Mouse (Mus musculus) hindbrain, embryonic 16.5 days (tissue): ENCODE data around the gene Atf6. TPM values are rescaled to one million over a fixed set of nuclear protein-coding genes. Genes with fewer than 3 reads are reported as not detected.
A peak's percentile ranks its signal among the peaks of the same experiment; 100 is the strongest.

Experiments
- ATAC-seq: fragments of 200-750 bp; cut with Nextera tagmentation; 2 replicates; pipeline ENCODE4 v1.8.0; 2017; ENCODE audit warnings: moderate TSS enrichment, moderate library complexity
- H3K27ac ChIP-seq: fragments of 300-500 bp; sonication (generic); 2 replicates; pipeline ENCODE4 v1.5.1; 2014; ENCODE audit warnings: low read depth, mild to moderate bottlenecking, control low read depth, low read length, moderate library complexity
- H3K27me3 ChIP-seq: fragments of 300-500 bp; sonication (generic); replicated peaks from 2 replicates; pipeline ENCODE4 v1.6.1; 2014; ENCODE audit warnings: low read length; ENCODE audit not compliant: control insufficient read depth, insufficient read depth
- H3K36me3 ChIP-seq: fragments of 300-500 bp; sonication (generic); 2 replicates; pipeline ENCODE4 v1.6.1; 2014; ENCODE audit warnings: mild to moderate bottlenecking, low read length, moderate library complexity, mixed read lengths; ENCODE audit not compliant: control insufficient read depth, insufficient read depth
- H3K4me1 ChIP-seq: fragments of 300-500 bp; sonication (generic); 2 replicates; pipeline ENCODE4 v1.6.1; 2014; ENCODE audit warnings: low read depth, low read length; ENCODE audit not compliant: control insufficient read depth, insufficient read depth
- H3K4me2 ChIP-seq: fragments of 300-500 bp; sonication (generic); 2 replicates; pipeline ENCODE4 v1.6.1; 2014; ENCODE audit warnings: mild to moderate bottlenecking, low read length, control low read depth, moderate library complexity
- H3K4me3 ChIP-seq: fragments of 300-500 bp; sonication (generic); 2 replicates; pipeline ENCODE4 v1.5.1; 2014; ENCODE audit warnings: mild to moderate bottlenecking, low read length, control low read depth, moderate library complexity
- H3K9ac ChIP-seq: fragments of 300-500 bp; sonication (generic); 2 replicates; pipeline ENCODE4 v1.6.1; 2014; ENCODE audit warnings: low read depth, mild to moderate bottlenecking, control low read depth, low read length, moderate library complexity
- H3K9me3 ChIP-seq: fragments of 300-500 bp; sonication (generic); 2 replicates; pipeline ENCODE4 v1.6.1; 2014; ENCODE audit warnings: mild to moderate bottlenecking, low read length, moderate library complexity; ENCODE audit not compliant: control insufficient read depth
- WGBS: fragments of 180-500 bp; shearing (Covaris S2); extraction: QIAGEN DNeasy Blood & Tissue Kit; methylation state at CpG from one replicate; pipeline ENCODE4 v1.1.7; 2014; 5-methylcytosine and 5-hydroxymethylcytosine counted together
- polyA plus RNA-seq: library from polyadenylated mRNA; unstranded; fragments of >200 nt; fragmentation: Nextera tagmentation; extraction: Ambion mirVana; gene quantifications from 2 replicates; pipeline ENCODE4 v1.2.1, GENCODE M21; 2015

The Atf6 gene
- polyA plus RNA-seq, 1 experiment from 2014 or later = 6.5 TPM

- no peaks in the 10 kb centered on the region for H3K4me1 ChIP-seq
- H3K27me3 ChIP-seq = no peaks in the 10 kb centered on the region
- ATAC-seq = no peak
- H3K4me2 ChIP-seq = no peak overlapping the region
- H3K9ac ChIP-seq = no peak overlapping the region
- H3K27ac ChIP-seq = no peak overlapping the region
- H3K4me3 ChIP-seq = no peak overlapping the region
- no peaks in the 10 kb centered on the region for H3K36me3 ChIP-seq
- WGBS = 84% methylated on average over 6 of the region's 6 CpGs
- no peaks in the 10 kb centered on the region for H3K9me3 ChIP-seq
Measured at GRCm38 (mm10) chr1:170683863-170684262, 183.7 kb downstream of the Atf6 start.

- no peak overlapping the region for H3K4me3 ChIP-seq
- H3K4me2 ChIP-seq = no peak overlapping the region
- ATAC-seq = 0 out of 2 replicates have a peak, but pooled peaks have one; percentile 37
- H3K9ac ChIP-seq = no peak overlapping the region
- H3K27ac ChIP-seq = no peak overlapping the region
- H3K27me3 ChIP-seq = no peaks in the 10 kb centered on the region
- H3K4me1 ChIP-seq = no peaks in the 10 kb centered on the region
- no peaks in the 10 kb centered on the region for H3K9me3 ChIP-seq
- no peaks in the 10 kb centered on the region for H3K36me3 ChIP-seq
- 75% methylated on average over 2 of the region's 2 CpGs for WGBS
Measured at GRCm38 (mm10) chr1:170679624-170680023, 187.9 kb downstream of the Atf6 start.

- Histone ChIP-seq H3K4me1 (no peaks in the 10 kb centered on the region), H3K9ac (no peak overlapping the region), H3K36me3 (no peaks in the 10 kb centered on the region), H3K27ac (no peak overlapping the region), H3K27me3 (no peaks in the 10 kb centered on the region), H3K9me3 (no peaks in the 10 kb centered on the region), H3K4me2 (no peak overlapping the region), H3K4me3 (no peak overlapping the region)
- ATAC-seq = 0 out of 2 replicates have a peak, but pooled peaks have one; percentile 11
- 59% methylated on average over 4 of the region's 4 CpGs for WGBS
Measured at GRCm38 (mm10) chr1:170678861-170679260, 188.7 kb downstream of the Atf6 start.

- Histone ChIP-seq H3K9me3 (no peaks in the 10 kb centered on the region), H3K4me2 (no peak overlapping the region), H3K27ac (no peak overlapping the region), H3K4me1 (no peaks in the 10 kb centered on the region), H3K36me3 (no peaks in the 10 kb centered on the region), H3K4me3 (no peak overlapping the region), H3K27me3 (no peaks in the 10 kb centered on the region), H3K9ac (no peak overlapping the region)
- 96% methylated on average over 4 of the region's 4 CpGs for WGBS
- no peak for ATAC-seq
Measured at GRCm38 (mm10) chr1:170677681-170678080, 189.9 kb downstream of the Atf6 start.

- ATAC-seq = peak; percentile 70
- H3K4me1 ChIP-seq = no peaks in the 10 kb centered on the region
- H3K27me3 ChIP-seq = no peaks in the 10 kb centered on the region
- no peak overlapping the region for H3K4me3 ChIP-seq
- H3K36me3 ChIP-seq = peaks cover 2% of the 10 kb centered on the region; the same call in 1 of the 2 replicates
- no peak overlapping the region for H3K9ac ChIP-seq
- 38% methylated on average over 9 of the region's 9 CpGs for WGBS
- no peaks in the 10 kb centered on the region; the same call in 1 of the 2 replicates for H3K9me3 ChIP-seq
- H3K27ac ChIP-seq = no peak overlapping the region
- H3K4me2 ChIP-seq = no peak overlapping the region
Measured at GRCm38 (mm10) chr1:170674184-170674775, 193.3 kb downstream of the Atf6 start.

- Histone ChIP-seq H3K4me3 (no peak overlapping the region), H3K9me3 (no peaks in the 10 kb centered on the region), H3K9ac (no peak overlapping the region), H3K27ac (no peak overlapping the region), H3K4me2 (no peak overlapping the region), H3K36me3 (no peaks in the 10 kb centered on the region; the same call in 1 of the 2 replicates), H3K27me3 (no peaks in the 10 kb centered on the region), H3K4me1 (0 out of 2 replicates have a peak, but pooled peaks cover 3% of the 10 kb centered on the region)
- WGBS = 57% methylated on average over 7 of the region's 7 CpGs
- peak; percentile 65 for ATAC-seq
Measured at GRCm38 (mm10) chr1:170665200-170665599, 202.4 kb downstream of the Atf6 start.

- H3K9ac ChIP-seq = no peak overlapping the region; the same call in 1 of the 2 replicates
- H3K4me3 ChIP-seq = no peak overlapping the region
- no peaks in the 10 kb centered on the region for H3K9me3 ChIP-seq
- H3K27me3 ChIP-seq = no peaks in the 10 kb centered on the region
- 70% methylated on average over 11 of the region's 11 CpGs for WGBS
- ATAC-seq = 0 out of 2 replicates have a peak, but pooled peaks have one; percentile 64
- no peak overlapping the region for H3K4me2 ChIP-seq
- 0 out of 2 replicates have a peak, but pooled peaks cover 3% of the 10 kb centered on the region for H3K4me1 ChIP-seq
- H3K27ac ChIP-seq = peak overlapping the region; percentile 21; the same call in 1 of the 2 replicates
- H3K36me3 ChIP-seq = no peaks in the 10 kb centered on the region; the same call in 1 of the 2 replicates
Measured at GRCm38 (mm10) chr1:170664620-170665185, 202.9 kb downstream of the Atf6 start.

- Histone ChIP-seq H3K27me3 (no peaks in the 10 kb centered on the region), H3K9me3 (no peaks in the 10 kb centered on the region), H3K4me3 (no peak overlapping the region), H3K9ac (no peak overlapping the region), H3K4me1 (no peaks in the 10 kb centered on the region; the same call in 1 of the 2 replicates), H3K4me2 (no peak overlapping the region), H3K27ac (no peak overlapping the region), H3K36me3 (no peaks in the 10 kb centered on the region)
- 68% methylated on average over 13 of the region's 13 CpGs for WGBS
- ATAC-seq = no peak
Measured at GRCm38 (mm10) chr1:170659260-170659659, 208.3 kb downstream of the Atf6 start.

GRCm38 (mm10) chr1:170657643-170658314 is 209.8 kb downstream of the Atf6 start:
- H3K4me1 ChIP-seq = no peaks in the 10 kb centered on the region; the same call in 1 of the 2 replicates
- H3K27me3 ChIP-seq = no peaks in the 10 kb centered on the region
- no peaks in the 10 kb centered on the region for H3K36me3 ChIP-seq
- H3K9me3 ChIP-seq = no peaks in the 10 kb centered on the region
- H3K4me2 ChIP-seq = no peak overlapping the region
- no peak overlapping the region for H3K27ac ChIP-seq
- WGBS = 52% methylated on average over 13 of the region's 13 CpGs
- no peak for ATAC-seq
- no peak overlapping the region for H3K4me3 ChIP-seq
- H3K9ac ChIP-seq = no peak overlapping the region
